Mouse (Mus musculus): ENCODE data around the gene Rbm44. TPM values are rescaled to one million over a fixed set of nuclear protein-coding genes. Genes with fewer than 3 reads are reported as not detected.

Rbm44 gene
- total and polyA plus RNA-seq, 3 experiments = not detected

- no peaks in the 10 kb centered on the region for H3K79me2 ChIP-seq (ENCODE audit: control insufficient read depth, insufficient read depth, low read length, poor library complexity)
- no peak overlapping the region for H3K4me3 ChIP-seq (ENCODE audit: control insufficient read depth in 1 of 2, insufficient read depth in 1 of 2, low read depth in 2 of 2, low read length in 2 of 2)
- no peak overlapping the region for H3K27ac ChIP-seq (ENCODE audit: control insufficient read depth, low read depth, low read length)
- no peak overlapping the region for H3K9ac ChIP-seq (ENCODE audit: control insufficient read depth, low read depth, low read length, poor library complexity, severe bottlenecking)
- TF ChIP-seq EP300 (IDR thresholded peaks at IDR 0.05; ENCODE audit: low read depth in 1 of 2, low read length in 2 of 2) (no peak), JUND (IDR thresholded peaks at IDR 0.05; ENCODE audit: low read depth, low read length) (no peak), ZMIZ1 (IDR thresholded peaks at IDR 0.05; ENCODE audit: low read depth, low read length) (no peak), POLR2A (IDR thresholded peaks at IDR 0.05; ENCODE audit: control insufficient read depth in 1 of 2, insufficient read depth in 1 of 2, low read depth in 1 of 2, low read length in 2 of 2, poor library complexity in 1 of 2) (no peak), E2F4 (IDR thresholded peaks at IDR 0.05; ENCODE audit: borderline replicate concordance, low read depth, low read length) (no peak), SMC3 (IDR thresholded peaks at IDR 0.05; ENCODE audit: low read depth, low read length) (no peak), MYB (IDR thresholded peaks at IDR 0.05; ENCODE audit: low read depth, low read length) (no peak), USF2 (IDR thresholded peaks at IDR 0.05; ENCODE audit: borderline replicate concordance in 1 of 2, insufficient read depth in 1 of 2, low read depth in 1 of 2, low read length in 2 of 2) (no peak), GABPA (IDR thresholded peaks at IDR 0.05; ENCODE audit: low read depth, low read length) (no peak), RAD21 (IDR thresholded peaks at IDR 0.05; ENCODE audit: low read depth, low read length) (no peak), MYC (IDR thresholded peaks at IDR 0.05; ENCODE audit: low read depth, low read length) (no peak), MXI1 (IDR thresholded peaks at IDR 0.05; ENCODE audit: low read depth, low read length) (no peak), SIN3A (IDR thresholded peaks at IDR 0.05; ENCODE audit: low read length) (no peak)
- H3K9me3 ChIP-seq (replicated peaks; ENCODE audit: insufficient read depth, low read length) = no peaks in the 10 kb centered on the region
- DNase-seq (ENCODE audit: low read depth, low spot score) = no peak
- no peaks in the 10 kb centered on the region for H3K27me3 ChIP-seq (ENCODE audit: control insufficient read depth in 1 of 2, insufficient read depth in 2 of 2, low read length in 2 of 2)
- no peaks in the 10 kb centered on the region for H3K36me3 ChIP-seq (ENCODE audit: control insufficient read depth in 1 of 2, insufficient read depth in 2 of 2, low read length in 2 of 2)
- H3K4me1 ChIP-seq (ENCODE audit: control insufficient read depth in 1 of 2, insufficient read depth in 2 of 2, low read length in 2 of 2) = no peaks in the 10 kb centered on the region
Observed at GRCm38 (mm10) chr1:91137036-91137435, 7.9 kb upstream of the Rbm44 start.

- no peaks in the 10 kb centered on the region for H3K79me2 ChIP-seq (ENCODE audit: control insufficient read depth, insufficient read depth, low read length, poor library complexity)
- H3K4me3 ChIP-seq (ENCODE audit: control insufficient read depth in 1 of 2, insufficient read depth in 1 of 2, low read depth in 2 of 2, low read length in 2 of 2) = no peak overlapping the region
- H3K36me3 ChIP-seq (ENCODE audit: control insufficient read depth in 1 of 2, insufficient read depth in 2 of 2, low read length in 2 of 2) = peaks cover 0 to 3% of the 10 kb centered on the region in 2 experiments; a peak in 1 of 4 replicates
- TF ChIP-seq CTCF (IDR thresholded peaks at IDR 0.05 in 2 of 3, conservative IDR thresholded peaks at IDR 0.05 in 1 of 3; ENCODE audit: control insufficient read depth in 1 of 3, insufficient read depth in 1 of 3, low read depth in 2 of 3, low read length in 3 of 3, poor library complexity in 1 of 3, severe bottlenecking in 1 of 3) = no peak
- TF ChIP-seq CHD2 (IDR thresholded peaks at IDR 0.05; ENCODE audit: low read length) = no peak
- TF ChIP-seq MEF2A (IDR thresholded peaks at IDR 0.05; ENCODE audit: extremely low read depth, insufficient replicate concordance, low read depth, low read length, poor library complexity, severe bottlenecking) = no peak
- TF ChIP-seq GATA1 (IDR thresholded peaks at IDR 0.05; ENCODE audit: low read depth, low read length) = no peak
- TF ChIP-seq EP300 (IDR thresholded peaks at IDR 0.05; ENCODE audit: low read depth in 1 of 2, low read length in 2 of 2) = no peak
- TF ChIP-seq ZKSCAN1 (IDR thresholded peaks at IDR 0.05; ENCODE audit: low read depth, low read length) = no peak
- no peak for TF ChIP-seq GABPA (IDR thresholded peaks at IDR 0.05; ENCODE audit: low read depth, low read length)
- no peak for TF ChIP-seq HCFC1 (IDR thresholded peaks at IDR 0.05; ENCODE audit: low read depth, low read length)
- TF ChIP-seq ZNF384 (IDR thresholded peaks at IDR 0.05; ENCODE audit: low read depth, low read length) = no peak
- TF ChIP-seq SMC3 (IDR thresholded peaks at IDR 0.05; ENCODE audit: low read depth, low read length) = no peak
- no peak for TF ChIP-seq SIN3A (IDR thresholded peaks at IDR 0.05; ENCODE audit: low read length)
- TF ChIP-seq TCF12 (IDR thresholded peaks at IDR 0.05; ENCODE audit: low read depth, low read length) = no peak
- TF ChIP-seq MYB (IDR thresholded peaks at IDR 0.05; ENCODE audit: low read depth, low read length) = no peak
- TF ChIP-seq ZC3H11A (IDR thresholded peaks at IDR 0.05; ENCODE audit: low read depth, low read length) = no peak
- TF ChIP-seq POLR2A (IDR thresholded peaks at IDR 0.05; ENCODE audit: control insufficient read depth in 1 of 2, insufficient read depth in 1 of 2, low read depth in 1 of 2, low read length in 2 of 2, poor library complexity in 1 of 2) = no peak
- no peak for TF ChIP-seq CHD1 (IDR thresholded peaks at IDR 0.05; ENCODE audit: low read depth, low read length)
- TF ChIP-seq RAD21 (IDR thresholded peaks at IDR 0.05; ENCODE audit: low read depth, low read length) = no peak
- no peak for TF ChIP-seq MAZ (IDR thresholded peaks at IDR 0.05; ENCODE audit: low read depth, low read length)
- no peaks in the 10 kb centered on the region for H3K9me3 ChIP-seq (replicated peaks; ENCODE audit: insufficient read depth, low read length)
- peaks cover 0 to 8% of the 10 kb centered on the region in 2 experiments; a peak in 1 of 4 replicates for H3K4me1 ChIP-seq (ENCODE audit: control insufficient read depth in 1 of 2, insufficient read depth in 2 of 2, low read length in 2 of 2)
- H3K27me3 ChIP-seq (ENCODE audit: control insufficient read depth in 1 of 2, insufficient read depth in 2 of 2, low read length in 2 of 2) = no peaks in the 10 kb centered on the region; a peak in 1 of 4 replicates
- no peak for DNase-seq (ENCODE audit: low read depth, low spot score)
- H3K27ac ChIP-seq (ENCODE audit: control insufficient read depth, low read depth, low read length) = no peak overlapping the region
- no peak overlapping the region for H3K9ac ChIP-seq (ENCODE audit: control insufficient read depth, low read depth, low read length, poor library complexity, severe bottlenecking)
Observed at GRCm38 (mm10) chr1:91151509-91151908, 6.6 kb downstream of the Rbm44 start.
